Mouse (Mus musculus): ENCODE measurements around the gene Zfp459. TPM values are rescaled to one million over a fixed set of nuclear protein-coding genes. Genes with fewer than 3 reads are reported as not detected.
A peak's percentile ranks its signal among the peaks of the same experiment; 100 is the strongest.
"Not testable (repeated sequence)": the region's sequence is repeated elsewhere in the genome, so short reads cannot be mapped to it uniquely, and the experiment has no call there.

Zfp459 gene
- 1.1 and 1.4 TPM in 2 replicates for polyA plus RNA-seq (2015; fragmentation: Nextera tagmentation; extraction: Ambion mirVana)

- peak within 1 kb of the TSS; percentile 84 for H3K4me2 ChIP-seq (ENCODE audit: low read length)
- DNase-seq (ENCODE audit: low spot score) (peak; percentile 58), ATAC-seq (replicated peaks; ENCODE audit: low FRiP score, low read depth) (peak; percentile 81)
- peak within 1 kb of the TSS; percentile 51 for H3K9ac ChIP-seq (ENCODE audit: low read depth, low read length)
- H3K9me3 ChIP-seq (replicated peaks; ENCODE audit: low read length), result no peaks in the 10 kb centered on the region
- TF ChIP-seq CTCF (IDR thresholded peaks at IDR 0.05; ENCODE audit: low read depth), result no peak
- under 1% methylated on average over 22 of the region's 22 CpGs for WGBS
- no peaks in the 10 kb centered on the region; the same call in 1 of the 2 replicates for H3K27me3 ChIP-seq (ENCODE audit: insufficient read depth, low read length)
- peak within 1 kb of the TSS; percentile 61 for H3K4me3 ChIP-seq (replicated peaks; ENCODE audit: low read depth, low read length)
- H3K36me3 ChIP-seq (ENCODE audit: insufficient read depth, low read length), result no peaks in the 10 kb centered on the region
- no peaks in the 10 kb centered on the region for H3K4me1 ChIP-seq (replicated peaks; ENCODE audit: insufficient read depth, low read length)
- no peak within 1 kb of the TSS for H3K27ac ChIP-seq
Observed at GRCm38 (mm10) chr13:67421207-67421857, at the start of gene Zfp459. Gene Zfp459, minus strand, starts transcription at chr13:67421418.

- no peak for TF ChIP-seq CTCF (IDR thresholded peaks at IDR 0.05; ENCODE audit: low read depth)
- H3K4me3 ChIP-seq (replicated peaks; ENCODE audit: low read depth, low read length), result no peak overlapping the region
- no peaks in the 10 kb centered on the region for H3K4me1 ChIP-seq (replicated peaks; ENCODE audit: insufficient read depth, low read length)
- H3K9me3 ChIP-seq (replicated peaks; ENCODE audit: low read length), result no peaks in the 10 kb centered on the region
- H3K9ac ChIP-seq (ENCODE audit: low read depth, low read length), result no peak overlapping the region
- H3K27me3 ChIP-seq (ENCODE audit: insufficient read depth, low read length), result no peaks in the 10 kb centered on the region
- H3K36me3 ChIP-seq (ENCODE audit: insufficient read depth, low read length), result peaks cover 17% of the 10 kb centered on the region; the same call in 1 of the 2 replicates
- DNase-seq (ENCODE audit: low spot score) (no peak), ATAC-seq (replicated peaks; ENCODE audit: low FRiP score, low read depth) (no peak)
- WGBS, result 93% methylated on average over 3 of the region's 3 CpGs
- H3K27ac ChIP-seq, result no peak overlapping the region
- H3K4me2 ChIP-seq (ENCODE audit: low read length), result no peak overlapping the region
Observed at GRCm38 (mm10) chr13:67469274-67469673, 48.1 kb upstream of the Zfp459 start.

- not testable (repeated sequence) for H3K4me1 ChIP-seq (replicated peaks; ENCODE audit: insufficient read depth, low read length); H3K4me3 ChIP-seq (replicated peaks; ENCODE audit: low read depth, low read length); H3K36me3 ChIP-seq (ENCODE audit: insufficient read depth, low read length); H3K9me3 ChIP-seq (replicated peaks; ENCODE audit: low read length); H3K27ac ChIP-seq; H3K9ac ChIP-seq (ENCODE audit: low read depth, low read length); H3K4me2 ChIP-seq (ENCODE audit: low read length); ATAC-seq (replicated peaks; ENCODE audit: low FRiP score, low read depth); H3K27me3 ChIP-seq (ENCODE audit: insufficient read depth, low read length); DNase-seq (ENCODE audit: low spot score)
- 90% methylated on average over 3 of the region's 5 CpGs for WGBS
Observed at GRCm38 (mm10) chr13:67463506-67464185, 42.4 kb upstream of the Zfp459 start.

- no peaks in the 10 kb centered on the region for H3K36me3 ChIP-seq (ENCODE audit: insufficient read depth, low read length)
- no peaks in the 10 kb centered on the region for H3K4me1 ChIP-seq (replicated peaks; ENCODE audit: insufficient read depth, low read length)
- no peak for ATAC-seq (replicated peaks; ENCODE audit: low FRiP score, low read depth)
- no peaks in the 10 kb centered on the region for H3K9me3 ChIP-seq (replicated peaks; ENCODE audit: low read length)
- WGBS, result 0% methylated on average over 3 of the region's 3 CpGs
- peak overlapping the region; percentile 55 for H3K4me3 ChIP-seq (replicated peaks; ENCODE audit: low read depth, low read length)
- peak overlapping the region; percentile 55 for H3K27ac ChIP-seq
- H3K27me3 ChIP-seq (ENCODE audit: insufficient read depth, low read length), result no peaks in the 10 kb centered on the region
- no peak for TF ChIP-seq CTCF (IDR thresholded peaks at IDR 0.05; ENCODE audit: low read depth)
- H3K9ac ChIP-seq (ENCODE audit: low read depth, low read length), result peak overlapping the region; percentile 50
- DNase-seq (ENCODE audit: low spot score), result no peak
- peak overlapping the region; percentile 71 for H3K4me2 ChIP-seq (ENCODE audit: low read length)
Observed at GRCm38 (mm10) chr13:67452021-67452309, 30.7 kb upstream of the Zfp459 start.

- peak within 1 kb of the TSS; percentile 55 for H3K27ac ChIP-seq
- peaks cover 4% of the 10 kb centered on the region for H3K36me3 ChIP-seq (ENCODE audit: insufficient read depth, low read length)
- H3K4me3 ChIP-seq (replicated peaks; ENCODE audit: low read depth, low read length), result peak within 1 kb of the TSS; percentile 55
- no peaks in the 10 kb centered on the region for H3K27me3 ChIP-seq (ENCODE audit: insufficient read depth, low read length)
- ATAC-seq (replicated peaks; ENCODE audit: low FRiP score, low read depth), result peak; percentile 97
- no peak for TF ChIP-seq CTCF (IDR thresholded peaks at IDR 0.05; ENCODE audit: low read depth)
- DNase-seq (ENCODE audit: low spot score), result peak; percentile 95
- H3K9me3 ChIP-seq (replicated peaks; ENCODE audit: low read length), result no peaks in the 10 kb centered on the region
- under 1% methylated on average over 20 of the region's 20 CpGs for WGBS
- H3K4me1 ChIP-seq (replicated peaks; ENCODE audit: insufficient read depth, low read length), result no peaks in the 10 kb centered on the region
- H3K4me2 ChIP-seq (ENCODE audit: low read length), result peak within 1 kb of the TSS; percentile 71
- H3K9ac ChIP-seq (ENCODE audit: low read depth, low read length), result peak within 1 kb of the TSS; percentile 50
Observed at GRCm38 (mm10) chr13:67451172-67452020, 30.2 kb upstream of the Zfp459 start, which contains the start of gene Zfp874a. Gene Zfp874a, minus strand, starts transcription at chr13:67451624.

GRCm38 (mm10) chr13:67437095-67437494, 15.9 kb upstream of the Zfp459 start:
- not testable (repeated sequence) for H3K27ac ChIP-seq; H3K27me3 ChIP-seq (ENCODE audit: insufficient read depth, low read length); H3K9ac ChIP-seq (ENCODE audit: low read depth, low read length); DNase-seq (ENCODE audit: low spot score); H3K4me3 ChIP-seq (replicated peaks; ENCODE audit: low read depth, low read length); H3K4me1 ChIP-seq (replicated peaks; ENCODE audit: insufficient read depth, low read length); H3K9me3 ChIP-seq (replicated peaks; ENCODE audit: low read length); H3K4me2 ChIP-seq (ENCODE audit: low read length); ATAC-seq (replicated peaks; ENCODE audit: low FRiP score, low read depth); H3K36me3 ChIP-seq (ENCODE audit: insufficient read depth, low read length)
- WGBS, result 83% methylated on average over 1 of the region's 3 CpGs
